Mouse (Mus musculus): ENCODE data around the gene Elf1.

Elf1 gene

GRCm38 (mm10) chr14:79619802-79620201 lies 138.8 kb downstream of the Elf1 start:
- CTCF ChIA-PET = no interaction called here

- CTCF ChIA-PET = no interaction called here
Observed at GRCm38 (mm10) chr14:79621143-79621542, 140.1 kb downstream of the Elf1 start.
